Mouse (Mus musculus) midbrain, embryonic 10.5 days (tissue): ENCODE results near the gene Sept7. TPM values are rescaled to one million over a fixed set of nuclear protein-coding genes. Genes with fewer than 3 reads are reported as not detected.
A peak's percentile ranks its signal among the peaks of the same experiment; 100 is the strongest.
"Not testable (repeated sequence)": the region's sequence is repeated elsewhere in the genome, so short reads cannot be mapped to it uniquely, and the experiment has no call there.

Experiments used
- DNase-seq: peaks from one replicate; pipeline ENCODE4 v3.0.0-alpha.2; 2017; ENCODE audit warnings: low spot score
- H3K27ac ChIP-seq: fragments of 300-500 bp; sonication (generic); replicated peaks from 2 replicates; pipeline ENCODE4 v1.5.1; 2016; ENCODE audit warnings: mild to moderate bottlenecking
- H3K27me3 ChIP-seq: fragments of 300-500 bp; sonication (generic); 2 replicates; pipeline ENCODE4 v1.6.1; 2016; ENCODE audit warnings: low read depth, mild to moderate bottlenecking; ENCODE audit not compliant: poor library complexity, severe bottlenecking
- H3K36me3 ChIP-seq: fragments of 300-500 bp; sonication (generic); 2 replicates; pipeline ENCODE4 v1.6.1; 2016; ENCODE audit warnings: mild to moderate bottlenecking, moderate library complexity
- H3K4me1 ChIP-seq: fragments of 300-500 bp; sonication (generic); 2 replicates; pipeline ENCODE4 v1.6.1; 2016
- H3K4me3 ChIP-seq: fragments of 300-500 bp; sonication (generic); 2 replicates; pipeline ENCODE4 v1.5.1; 2016; ENCODE audit warnings: mild to moderate bottlenecking, moderate library complexity
- H3K9me3 ChIP-seq: fragments of 300-500 bp; sonication (generic); replicated peaks from 2 replicates; pipeline ENCODE4 v1.6.1; 2016; ENCODE audit warnings: mild to moderate bottlenecking
- WGBS: fragments of 180-500 bp; shearing (Covaris S2); methylation state at CpG from one replicate; pipeline ENCODE4 v1.1.7; 2016; 5-methylcytosine and 5-hydroxymethylcytosine counted together
- polyA plus RNA-seq: library from polyadenylated mRNA; unstranded; fragments of >200 nt; fragmentation: Nextera tagmentation; extraction: Ambion mirVana; gene quantifications from 2 replicates; pipeline ENCODE4 v1.2.1, GENCODE M21; 2016

Sept7 gene
- polyA plus RNA-seq, 1 experiment from 2014 or later = 234 TPM

DNA sequence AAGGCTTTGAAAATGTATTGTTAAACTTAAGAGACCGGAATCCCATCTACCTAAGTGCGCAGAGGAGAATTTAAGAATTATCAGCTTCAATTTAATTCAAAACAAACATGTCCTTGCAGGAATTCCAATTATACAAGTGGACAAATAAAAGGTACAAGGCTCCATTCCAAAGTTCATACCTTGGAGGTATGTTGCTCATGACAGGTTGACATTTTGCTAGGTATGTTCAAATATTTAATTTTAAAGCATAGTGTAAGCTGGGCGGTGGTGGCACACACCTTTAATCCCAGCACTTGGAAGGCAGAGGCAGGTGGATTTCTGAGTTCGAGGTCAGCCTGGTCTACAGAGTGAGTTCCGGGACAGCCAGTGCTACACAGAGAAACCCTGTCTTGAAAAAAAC lies 10.5 kb upstream of the Sept7 start:
- H3K27ac ChIP-seq, H3K4me1 ChIP-seq, H3K9me3 ChIP-seq, H3K27me3 ChIP-seq, DNase-seq, H3K36me3 ChIP-seq, H3K4me3 ChIP-seq: not testable (repeated sequence)
- 93% methylated on average over 5 of the region's 5 CpGs for WGBS

DNA sequence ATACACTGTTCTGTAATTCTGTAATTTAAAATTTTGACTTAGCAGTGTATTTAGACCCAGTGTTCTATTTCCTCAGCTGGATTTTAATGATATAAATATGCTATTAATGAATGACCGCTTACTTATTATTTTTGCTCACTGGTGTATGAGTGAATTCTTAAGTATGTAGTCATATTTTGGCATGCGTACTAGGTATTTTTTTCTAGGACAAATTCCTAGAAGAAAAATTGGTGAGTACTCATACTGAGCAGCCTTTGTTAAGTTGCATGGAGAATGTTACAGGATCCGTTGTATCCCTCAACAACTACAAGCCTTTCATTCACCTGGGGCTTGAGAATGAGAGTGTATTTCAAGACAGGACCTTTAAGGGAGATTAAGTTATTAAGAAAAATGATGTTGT lies 10.0 kb upstream of the Sept7 start:
- Histone ChIP-seq H3K36me3 (no peaks in the 10 kb centered on the region), H3K9me3 (no peaks in the 10 kb centered on the region), H3K4me3 (no peak overlapping the region), H3K4me1 (no peaks in the 10 kb centered on the region), H3K27ac (no peak overlapping the region), H3K27me3 (no peaks in the 10 kb centered on the region)
- 94% methylated on average over 3 of the region's 3 CpGs for WGBS
- no peak for DNase-seq

DNA sequence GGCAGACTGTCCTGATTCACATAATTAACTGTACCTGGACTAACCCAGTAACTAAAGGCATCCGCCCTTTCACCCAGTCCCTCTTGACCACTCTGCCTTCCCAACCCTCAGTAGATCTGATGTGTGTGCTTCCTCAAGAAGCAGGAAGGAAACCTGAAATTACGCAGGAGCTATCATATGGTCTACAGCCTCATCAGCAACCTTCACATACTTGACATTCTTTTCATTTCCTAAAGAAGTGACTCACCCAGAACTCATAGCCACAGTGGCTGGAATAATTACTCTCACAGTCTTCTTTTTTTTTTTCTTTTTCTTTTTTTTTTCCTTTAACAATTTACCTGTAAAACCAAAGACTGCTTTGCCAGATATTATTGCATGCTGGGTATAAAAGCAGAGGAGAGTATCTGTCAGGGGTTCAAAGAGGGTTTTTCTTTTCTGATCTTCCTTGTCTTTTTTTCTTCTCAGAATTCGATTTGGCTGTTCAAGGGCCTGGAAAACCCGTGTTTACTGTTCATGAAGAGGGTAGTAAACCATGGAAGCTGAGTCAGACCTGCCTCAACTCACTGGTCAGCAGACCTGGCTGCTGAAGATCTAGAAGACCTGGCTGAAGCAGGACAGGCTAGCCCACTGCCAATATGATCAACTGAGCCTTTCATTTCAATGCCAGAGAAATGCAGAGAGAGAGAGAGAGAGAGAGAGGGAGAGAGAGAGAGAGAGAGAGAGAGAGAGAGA lies 8.1 kb upstream of the Sept7 start:
- H3K4me1 ChIP-seq = no peaks in the 10 kb centered on the region
- H3K27ac ChIP-seq = no peak overlapping the region
- no peaks in the 10 kb centered on the region for H3K9me3 ChIP-seq
- no peaks in the 10 kb centered on the region for H3K27me3 ChIP-seq
- WGBS = 68% methylated on average over 4 of the region's 4 CpGs
- DNase-seq = no peak
- H3K4me3 ChIP-seq = no peak overlapping the region
- no peaks in the 10 kb centered on the region for H3K36me3 ChIP-seq

DNA sequence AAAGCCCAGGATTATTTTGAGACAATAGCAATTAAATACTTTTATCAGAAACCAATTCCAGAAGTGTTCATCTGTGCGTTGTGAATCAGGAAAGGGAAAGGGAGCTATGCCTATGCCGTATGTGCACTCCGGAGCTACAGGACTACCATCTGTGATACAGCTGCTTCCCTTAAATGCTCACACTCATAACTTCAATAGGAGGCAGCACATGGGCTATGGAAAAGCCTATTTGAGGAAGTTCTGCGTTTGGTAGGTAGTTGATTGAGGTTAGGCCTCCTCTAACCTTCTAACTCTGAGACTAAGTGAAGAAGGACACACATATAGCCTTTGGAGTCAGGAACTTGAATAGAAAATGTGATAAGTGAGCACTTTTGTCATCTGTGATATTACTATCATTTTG lies 7.1 kb upstream of the Sept7 start:
- H3K4me3 ChIP-seq = no peak overlapping the region
- no peaks in the 10 kb centered on the region for H3K4me1 ChIP-seq
- no peaks in the 10 kb centered on the region for H3K9me3 ChIP-seq
- no peaks in the 10 kb centered on the region for H3K27me3 ChIP-seq
- DNase-seq = no peak
- H3K27ac ChIP-seq = no peak overlapping the region
- H3K36me3 ChIP-seq = no peaks in the 10 kb centered on the region
- 85% methylated on average over 4 of the region's 4 CpGs for WGBS

DNA sequence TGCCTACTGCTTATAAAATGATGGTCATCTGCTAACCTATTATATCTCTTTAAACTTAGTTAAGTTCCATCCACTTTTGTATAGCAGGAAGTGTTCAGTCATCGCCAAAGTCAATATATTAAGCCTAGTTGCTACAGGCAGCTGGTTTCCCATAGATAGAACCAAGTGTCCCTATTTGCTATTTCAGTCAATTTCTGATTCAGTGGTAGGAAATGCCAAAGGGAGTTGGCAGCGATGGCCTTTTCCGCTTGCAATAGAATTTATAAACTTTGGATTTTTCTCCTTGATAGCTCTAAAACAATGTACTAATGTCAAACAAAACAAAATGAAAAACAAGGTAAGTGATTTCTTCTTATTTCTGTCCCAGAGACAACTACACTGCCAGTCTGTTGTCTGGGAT lies 5.7 kb upstream of the Sept7 start:
- no peaks in the 10 kb centered on the region for H3K27me3 ChIP-seq
- H3K9me3 ChIP-seq = no peaks in the 10 kb centered on the region
- H3K36me3 ChIP-seq = no peaks in the 10 kb centered on the region
- no peak overlapping the region for H3K27ac ChIP-seq
- WGBS = 95% methylated on average over 3 of the region's 3 CpGs
- no peak overlapping the region for H3K4me3 ChIP-seq
- peaks cover 12% of the 10 kb centered on the region for H3K4me1 ChIP-seq
- no peak for DNase-seq

DNA sequence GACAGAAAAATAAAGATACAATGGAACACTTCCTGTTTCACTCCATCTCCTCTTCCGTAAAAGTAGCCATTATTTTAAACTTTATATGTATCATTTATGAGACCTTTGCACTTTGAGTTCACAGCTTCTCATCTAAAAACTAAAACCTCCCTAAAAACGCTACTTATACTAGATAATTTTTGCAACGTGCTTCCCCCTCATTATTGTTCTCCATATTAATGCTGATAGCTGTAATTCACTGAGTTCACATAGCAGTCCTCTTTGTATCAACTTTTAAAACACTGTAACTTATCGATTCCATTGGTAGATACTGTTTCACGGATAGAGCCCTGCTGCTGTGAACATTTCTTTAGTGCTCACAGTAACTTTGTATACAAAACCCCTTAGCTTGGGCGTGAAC lies 1.1 kb upstream of the Sept7 start:
- peaks cover 28% of the 10 kb centered on the region for H3K4me1 ChIP-seq
- no peaks in the 10 kb centered on the region for H3K27me3 ChIP-seq
- no peaks in the 10 kb centered on the region for H3K36me3 ChIP-seq
- H3K27ac ChIP-seq = peak overlapping the region; percentile 99
- H3K4me3 ChIP-seq = peak overlapping the region; percentile 94
- 16% methylated on average over 6 of the region's 6 CpGs for whole genome bisulfite sequencing
- no peaks in the 10 kb centered on the region for H3K9me3 ChIP-seq
- no peak for DNase-seq

DNA sequence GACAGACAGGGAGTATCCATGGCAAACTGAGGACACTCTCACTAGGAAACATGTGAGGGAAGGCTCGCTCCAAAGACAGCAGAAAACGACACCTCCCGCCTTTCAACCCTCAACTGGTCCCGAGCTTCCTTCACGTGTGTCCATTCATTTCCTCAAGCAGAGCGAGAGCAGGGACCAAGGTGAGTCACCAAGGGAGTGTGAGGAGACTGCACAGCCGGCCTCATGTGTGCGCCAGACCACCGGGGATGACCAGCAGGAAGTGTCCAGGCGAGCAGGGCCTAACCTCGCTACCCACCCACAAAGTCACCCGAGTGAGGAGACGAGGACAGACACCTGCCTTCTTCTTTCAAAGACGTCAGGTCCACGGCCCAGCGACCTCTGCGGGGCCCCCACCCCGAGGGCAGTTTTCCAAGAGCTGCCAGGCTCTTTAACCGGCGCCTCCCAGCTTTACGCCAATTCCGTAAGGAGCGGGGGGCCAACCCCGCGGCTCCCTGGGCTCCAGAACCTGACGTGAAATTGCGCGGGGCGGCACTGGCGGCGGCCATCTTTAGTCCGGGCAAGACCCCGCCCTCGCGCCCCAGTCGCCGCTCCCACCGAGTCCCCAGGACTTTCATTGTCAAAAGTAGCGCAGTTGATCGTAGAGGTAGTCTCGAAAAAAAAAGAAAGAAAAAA lies 492 bp upstream of the Sept7 start:
- no peaks in the 10 kb centered on the region for H3K36me3 ChIP-seq
- peaks cover 28% of the 10 kb centered on the region for H3K4me1 ChIP-seq
- peak overlapping the region; percentile 99 for H3K27ac ChIP-seq
- peak; percentile 91 for DNase-seq
- no peaks in the 10 kb centered on the region for H3K9me3 ChIP-seq
- H3K27me3 ChIP-seq = no peaks in the 10 kb centered on the region
- H3K4me3 ChIP-seq = peak overlapping the region; percentile 94
- under 1% methylated on average over 41 of the region's 41 CpGs for WGBS

DNA sequence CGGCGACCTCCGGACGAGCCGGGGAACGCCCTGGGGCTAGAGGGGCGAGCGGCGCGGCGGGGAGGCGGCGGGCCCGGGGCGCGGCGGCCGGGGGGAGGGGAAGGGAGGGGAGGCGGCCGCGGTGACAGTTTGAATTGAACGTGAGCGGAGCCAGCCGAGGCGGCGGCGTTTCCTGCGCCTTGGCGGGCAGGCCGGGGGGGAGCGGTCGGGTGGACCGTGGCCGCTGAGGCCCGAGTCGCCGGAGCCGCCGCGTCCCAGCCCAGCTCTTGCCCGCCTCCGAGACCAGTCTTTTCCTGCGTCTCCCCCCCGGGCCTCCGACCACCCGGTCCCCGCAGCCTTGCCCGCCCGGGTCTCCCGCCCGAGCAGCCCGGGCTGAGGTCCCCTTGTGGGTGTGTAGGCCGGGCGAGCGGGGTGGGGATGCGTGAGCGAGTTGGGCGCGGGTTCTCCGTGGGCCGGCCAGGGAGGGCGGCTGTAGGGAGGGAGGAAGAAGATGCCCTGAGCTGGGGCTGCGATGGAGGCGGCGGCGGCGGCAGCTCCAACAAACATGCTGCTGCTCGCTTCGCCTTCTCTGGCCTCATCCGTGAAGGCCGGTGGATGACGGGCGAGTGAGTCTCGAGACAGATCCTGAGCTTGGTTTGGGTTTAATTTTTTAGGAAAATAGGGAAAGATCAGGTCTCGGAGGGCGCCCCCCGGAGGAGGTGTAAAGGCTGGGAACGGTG lies 679 bp downstream of the Sept7 start:
- Histone ChIP-seq H3K4me1 (peaks cover 28% of the 10 kb centered on the region), H3K36me3 (no peaks in the 10 kb centered on the region), H3K9me3 (no peaks in the 10 kb centered on the region), H3K27ac (peak overlapping the region; percentile 99), H3K27me3 (no peaks in the 10 kb centered on the region), H3K4me3 (peak overlapping the region; percentile 94)
- under 1% methylated on average over 62 of the region's 78 CpGs for WGBS
- peak; percentile 61 for DNase-seq

DNA sequence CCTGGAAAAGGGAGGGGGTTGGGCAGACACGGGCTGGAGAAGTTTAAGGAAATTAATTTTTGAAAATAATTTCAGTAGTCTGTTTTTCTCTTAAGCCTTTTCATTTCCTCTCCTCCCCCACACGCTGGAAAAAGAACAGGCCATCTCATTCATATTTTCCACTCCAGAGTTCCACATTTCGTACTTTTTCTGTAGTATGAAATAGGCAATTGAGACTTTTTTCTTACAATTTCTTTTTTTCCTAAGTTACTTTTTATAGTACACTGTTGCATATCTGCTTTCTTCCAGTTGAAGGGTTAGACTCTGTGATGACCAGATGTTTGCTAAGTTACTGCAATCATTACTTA lies 1.2 kb downstream of the Sept7 start:
- H3K36me3 ChIP-seq = no peaks in the 10 kb centered on the region
- no peaks in the 10 kb centered on the region for H3K9me3 ChIP-seq
- H3K4me3 ChIP-seq = peak overlapping the region; percentile 94
- H3K27ac ChIP-seq = peak overlapping the region; percentile 99
- WGBS = 18% methylated on average over 3 of the region's 3 CpGs
- no peaks in the 10 kb centered on the region for H3K27me3 ChIP-seq
- DNase-seq = no peak
- peaks cover 28% of the 10 kb centered on the region for H3K4me1 ChIP-seq

DNA sequence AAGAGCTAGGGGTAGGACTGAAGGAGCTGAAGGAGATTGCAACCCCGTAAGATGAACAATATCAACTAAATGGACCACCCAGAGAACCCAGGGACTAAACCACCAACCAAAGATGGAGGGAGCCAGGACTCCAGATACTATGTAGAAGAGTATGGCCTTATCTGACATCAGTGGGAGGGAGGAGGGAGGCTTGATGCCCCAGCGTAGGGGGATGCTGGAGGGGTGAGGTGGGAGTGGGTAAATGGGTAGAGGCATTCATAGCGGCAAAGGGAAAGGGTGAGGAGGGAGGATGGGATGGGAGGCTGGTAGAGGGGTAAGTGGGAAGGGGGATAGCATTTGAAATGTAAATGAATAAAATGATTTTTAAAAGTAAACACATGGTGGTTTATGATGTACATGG lies 8.2 kb downstream of the Sept7 start:
- WGBS = 87% methylated on average over 3 of the region's 3 CpGs
- Histone ChIP-seq H3K4me3 (no peak overlapping the region), H3K9me3 (0 out of 2 replicates have a peak, but pooled peaks cover 3% of the 10 kb centered on the region), H3K27ac (no peak overlapping the region), H3K27me3 (no peaks in the 10 kb centered on the region), H3K36me3 (peaks cover 14% of the 10 kb centered on the region), H3K4me1 (no peaks in the 10 kb centered on the region)
- no peak for DNase-seq

DNA sequence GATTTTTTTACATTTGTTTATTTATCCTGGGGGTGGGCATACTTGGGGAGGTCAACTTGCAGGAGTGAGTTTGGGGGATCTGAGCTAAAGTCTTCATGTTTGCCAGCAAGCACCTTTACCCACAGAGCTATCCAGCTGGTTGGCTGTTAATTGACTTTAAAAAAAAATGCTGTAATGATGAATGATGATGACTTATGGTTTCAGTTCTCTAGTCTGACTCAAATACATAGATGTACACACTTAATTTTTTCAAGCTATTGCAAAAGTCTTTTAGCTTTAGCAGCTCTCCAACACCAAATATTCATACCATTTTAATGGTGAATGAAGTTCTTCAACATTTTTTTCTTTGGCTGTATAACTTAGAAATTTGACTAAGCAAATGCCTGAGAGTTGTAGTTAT lies 8.7 kb downstream of the Sept7 start:
- DNase-seq = no peak
- Histone ChIP-seq H3K9me3 (0 out of 2 replicates have a peak, but pooled peaks cover 3% of the 10 kb centered on the region), H3K36me3 (peaks cover 18% of the 10 kb centered on the region), H3K4me3 (no peak overlapping the region), H3K27ac (no peak overlapping the region), H3K27me3 (no peaks in the 10 kb centered on the region), H3K4me1 (no peaks in the 10 kb centered on the region)

DNA sequence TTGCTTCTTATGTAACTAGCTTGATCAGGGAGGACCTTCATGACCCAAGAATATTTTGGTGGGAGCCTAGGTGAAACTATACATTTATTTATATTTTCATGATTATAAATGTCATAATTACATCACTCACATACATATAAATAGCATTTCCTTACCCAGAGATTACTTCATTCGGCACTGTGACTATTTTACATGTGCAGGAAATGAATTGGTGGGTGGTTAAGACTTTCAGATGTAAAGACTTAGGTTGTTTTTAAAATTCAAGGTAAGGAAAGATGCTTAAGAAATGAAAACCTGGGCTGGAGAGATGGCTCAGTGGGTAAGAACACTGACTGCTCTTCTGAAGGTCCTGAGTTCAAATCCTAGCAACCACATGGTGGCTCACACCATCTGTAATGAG lies 9.8 kb downstream of the Sept7 start:
- no peak for DNase-seq
- 0 out of 2 replicates have a peak, but pooled peaks cover 3% of the 10 kb centered on the region for H3K9me3 ChIP-seq
- peaks cover 29% of the 10 kb centered on the region for H3K36me3 ChIP-seq
- WGBS = 90% methylated on average over 1 of the region's 1 CpGs
- H3K27me3 ChIP-seq = no peaks in the 10 kb centered on the region
- no peak overlapping the region for H3K27ac ChIP-seq
- no peaks in the 10 kb centered on the region for H3K4me1 ChIP-seq
- no peak overlapping the region for H3K4me3 ChIP-seq

DNA sequence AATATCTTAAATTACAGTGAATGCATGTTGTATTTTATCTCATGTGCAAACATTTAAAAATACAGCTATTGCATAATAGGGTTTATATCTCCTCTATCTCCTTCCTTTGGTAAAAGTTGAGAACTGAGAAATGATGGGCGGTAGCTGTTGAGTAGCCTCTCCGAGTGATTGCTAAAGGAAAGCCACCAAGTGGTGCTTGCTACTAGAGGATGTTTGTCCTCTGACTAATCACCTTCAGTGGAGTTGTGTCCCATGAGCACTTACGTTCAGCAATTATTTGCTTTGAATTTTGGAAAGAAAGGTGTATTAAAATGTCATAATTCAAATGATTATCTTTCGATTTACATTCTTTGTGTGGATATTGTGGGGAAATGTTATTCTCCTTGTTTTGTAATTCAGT lies 13.6 kb downstream of the Sept7 start:
- H3K36me3 ChIP-seq = peaks cover 43% of the 10 kb centered on the region
- no peak overlapping the region for H3K27ac ChIP-seq
- H3K4me1 ChIP-seq = no peaks in the 10 kb centered on the region
- WGBS = 96% methylated on average over 4 of the region's 4 CpGs
- H3K9me3 ChIP-seq = no peaks in the 10 kb centered on the region
- no peak overlapping the region for H3K4me3 ChIP-seq
- DNase-seq = no peak
- no peaks in the 10 kb centered on the region for H3K27me3 ChIP-seq
